Mouse (Mus musculus) adrenal gland, adult 10 weeks (tissue): ENCODE measurements around the gene Tssk4. TPM values are rescaled to one million over a fixed set of nuclear protein-coding genes. Genes with fewer than 3 reads are reported as not detected.

Experiments
- polyA plus RNA-seq: library from polyadenylated mRNA; stranded (reverse); fragments of 350-450 nt; fragmentation: Illumina TruSeq; extraction: RNeasy Lipid Tissue Mini Kit (QIAGEN cat#74804); gene quantifications from one replicate; pipeline ENCODE4 v1.2.3, GENCODE M21; 2014; ENCODE audit warnings: low read depth, low replicate concordance

Gene Tssk4
- not detected for polyA plus RNA-seq

DNA sequence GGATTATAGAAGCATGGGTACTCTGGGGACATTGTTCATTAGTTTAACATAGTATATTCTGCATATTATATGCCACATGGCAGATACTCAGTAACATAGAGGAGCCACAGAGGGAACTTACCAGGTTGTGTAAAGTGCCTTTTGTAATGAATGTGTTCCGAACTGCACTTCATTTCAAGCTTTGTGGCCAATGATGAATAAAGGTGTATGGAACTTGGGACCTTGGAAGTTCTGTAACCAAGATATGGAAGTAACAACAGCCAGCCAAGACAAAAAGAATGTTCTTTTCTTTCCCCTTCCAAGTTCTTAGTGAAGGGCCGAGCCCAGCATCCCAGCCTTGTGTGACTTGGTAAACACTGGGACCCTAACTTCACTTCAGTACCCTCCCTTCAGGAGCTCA is at the start of gene Tssk4:
Tssk4 (plus strand) TSS at position 301 of the 400 bp plus-strand sequence.

DNA sequence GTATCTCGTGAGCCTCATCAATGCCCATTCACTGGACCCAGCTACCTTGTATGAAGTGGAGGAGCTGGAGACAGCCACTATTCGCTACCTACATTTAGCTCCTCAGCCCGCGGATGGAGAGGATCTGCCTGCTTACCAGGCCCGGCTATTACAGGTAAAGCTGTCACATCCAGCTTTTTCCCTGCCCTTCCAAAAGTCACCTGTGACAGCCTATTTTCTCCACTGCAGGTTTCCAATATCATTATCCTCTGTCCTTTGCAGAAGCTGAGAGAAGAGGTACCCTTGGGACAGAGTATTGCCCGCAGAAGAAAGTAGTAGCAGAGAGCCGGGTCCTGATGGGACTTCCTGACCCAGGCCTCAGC is 46.7 kb upstream of the Tssk4 start, which contains the start of gene Irf9:
Irf9 (plus strand) TSS at position 301 of the 362 bp plus-strand sequence.

DNA sequence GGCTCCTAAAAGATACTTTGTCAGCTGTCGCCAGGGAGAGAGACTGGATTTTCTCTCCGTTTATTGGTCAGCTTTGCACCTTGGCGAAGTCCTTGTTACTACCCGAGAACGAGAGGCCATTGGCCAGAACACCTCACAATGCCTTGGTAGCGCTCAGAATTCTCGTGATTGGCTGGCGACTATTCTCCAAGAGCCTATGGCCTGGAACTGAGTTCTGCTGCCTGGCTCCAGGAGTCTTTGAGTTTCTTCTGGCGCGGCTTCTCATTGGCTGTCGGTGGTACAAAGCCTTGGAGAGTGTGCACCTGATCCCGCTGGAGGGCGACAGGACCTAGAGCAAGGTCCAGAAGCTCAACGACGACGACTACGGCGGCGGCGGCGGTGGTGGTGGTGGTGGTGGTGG is 32.2 kb upstream of the Tssk4 start, which contains the start of gene Rec8:
Rec8 (plus strand) TSS at position 216 of the 400 bp plus-strand sequence.

DNA sequence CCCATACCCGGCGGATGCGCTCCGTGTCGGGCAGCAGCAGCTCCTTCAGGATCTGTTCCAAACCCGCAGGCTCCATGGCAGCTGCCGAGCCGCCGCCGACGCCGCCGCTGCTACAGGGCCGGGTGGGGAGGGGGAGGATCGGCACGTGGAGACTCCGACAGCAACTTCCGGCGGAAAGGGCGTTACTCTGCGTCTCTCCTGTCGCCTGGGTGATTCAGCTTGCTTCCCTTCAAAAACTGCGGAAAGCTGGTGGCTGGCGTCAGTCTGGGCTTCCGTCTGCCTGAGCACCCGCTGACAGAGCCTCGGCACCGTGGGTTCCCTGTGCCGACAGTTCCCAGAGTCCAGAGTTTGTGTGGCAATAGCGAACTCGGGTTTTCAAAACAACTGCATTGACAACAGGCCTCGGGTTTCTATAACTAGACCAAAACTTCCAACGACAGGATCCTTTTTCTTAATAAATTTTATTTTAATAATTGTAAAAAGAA is 14.4 kb upstream of the Tssk4 start, which contains the start of gene Ipo4:
Ipo4 (minus strand) TSS at position 435 of the 485 bp plus-strand sequence.

DNA sequence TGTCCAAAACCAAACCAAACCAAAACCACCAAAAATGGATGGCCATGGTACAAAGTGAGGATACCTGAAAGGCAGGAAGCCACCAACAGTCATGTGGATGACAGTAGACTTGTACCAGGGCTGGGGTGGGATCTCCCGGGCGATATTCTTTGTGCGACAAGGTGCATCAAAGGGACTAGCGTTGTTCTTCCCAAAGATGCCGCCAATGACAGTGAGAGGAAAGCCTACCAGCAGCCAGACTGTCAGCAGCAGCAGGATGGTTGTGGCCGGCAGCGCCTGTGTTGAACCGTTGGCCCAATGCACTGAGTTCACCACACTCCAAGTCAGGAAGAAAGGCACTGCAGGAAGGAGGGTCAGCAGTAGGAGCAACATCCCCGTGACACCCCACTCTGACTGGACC is 12.2 kb upstream of the Tssk4 start, which contains the start of gene Gm49378:
Gm49378 (minus strand) TSS at position 101 of the 400 bp plus-strand sequence.

DNA sequence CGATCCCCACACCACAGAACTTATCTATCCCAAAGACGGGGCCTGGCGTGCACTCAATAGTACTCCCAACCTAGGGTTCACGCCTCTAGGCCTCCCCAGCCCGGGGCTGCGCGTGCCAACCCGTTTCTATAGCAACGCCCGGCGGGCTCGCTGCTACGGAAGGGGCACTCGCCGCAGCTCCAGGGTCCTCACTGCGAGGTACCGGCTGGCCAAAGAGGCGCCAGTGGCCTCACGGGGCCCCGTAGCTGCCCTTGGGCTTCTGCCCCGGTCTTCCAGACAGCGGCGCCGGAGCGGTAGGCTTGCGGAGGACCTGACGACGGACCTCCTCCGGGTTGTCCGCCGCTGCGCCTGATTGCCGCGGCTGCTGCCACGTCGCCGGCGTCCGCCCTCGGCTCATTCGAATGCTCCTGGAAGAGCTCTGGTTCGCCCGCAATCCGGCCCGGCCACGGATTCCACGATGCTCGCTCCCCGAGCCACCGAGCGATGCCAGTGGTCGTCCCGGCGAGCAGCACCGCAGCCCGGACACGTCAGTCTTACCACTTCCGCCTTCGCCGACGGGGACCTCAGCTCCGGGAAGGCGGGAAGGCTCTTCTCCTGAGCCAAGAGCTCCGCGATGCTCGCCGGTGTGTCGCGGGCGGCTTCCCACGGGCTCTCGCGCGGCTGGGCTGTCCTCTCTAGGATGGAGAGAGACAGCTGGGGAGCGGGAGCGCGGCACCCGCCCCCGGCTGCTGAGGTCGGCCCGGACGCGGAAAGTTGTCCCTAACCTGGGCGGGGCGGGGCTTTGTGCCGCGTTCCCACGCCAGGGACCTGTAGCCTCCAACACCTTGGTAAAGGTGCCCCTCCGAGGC is 6.7 kb upstream of the Tssk4 start, which contains the start of gene Tm9sf1:
Tm9sf1 (minus strand) TSS at position 747 of the 848 bp plus-strand sequence.

DNA sequence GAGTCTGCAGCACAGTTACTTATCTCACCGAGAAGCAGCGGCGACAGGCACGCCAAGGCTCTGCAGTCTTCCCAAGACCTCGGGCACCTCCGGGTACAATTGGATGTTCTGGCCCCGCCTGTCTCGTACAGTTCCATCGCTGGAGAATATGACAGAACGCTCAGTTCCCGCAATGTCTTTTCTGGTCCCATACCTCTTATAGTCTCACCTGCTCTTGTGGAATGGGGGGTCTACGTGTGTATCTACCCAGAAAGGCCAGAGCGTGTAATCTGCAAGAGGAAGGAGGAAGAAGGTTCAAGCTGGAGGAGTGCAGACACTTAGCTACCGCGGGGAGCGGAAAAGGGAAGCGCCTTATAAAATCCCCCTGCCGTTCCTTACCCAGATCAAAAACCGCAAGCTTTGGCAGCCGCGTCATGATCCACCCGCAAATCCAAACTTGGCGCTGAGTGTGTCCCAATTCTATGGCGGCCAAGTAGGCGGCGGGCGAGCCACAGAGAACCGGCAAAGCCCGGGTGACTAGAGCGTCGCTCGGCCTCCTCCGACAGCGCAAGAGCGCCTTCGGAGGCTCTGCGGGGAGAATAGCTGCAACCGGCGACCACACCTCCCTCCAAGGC is 10.1 kb downstream of the Tssk4 start, which contains the start of gene Mdp1:
Mdp1 (minus strand) TSS at position 549 of the 614 bp plus-strand sequence.

DNA sequence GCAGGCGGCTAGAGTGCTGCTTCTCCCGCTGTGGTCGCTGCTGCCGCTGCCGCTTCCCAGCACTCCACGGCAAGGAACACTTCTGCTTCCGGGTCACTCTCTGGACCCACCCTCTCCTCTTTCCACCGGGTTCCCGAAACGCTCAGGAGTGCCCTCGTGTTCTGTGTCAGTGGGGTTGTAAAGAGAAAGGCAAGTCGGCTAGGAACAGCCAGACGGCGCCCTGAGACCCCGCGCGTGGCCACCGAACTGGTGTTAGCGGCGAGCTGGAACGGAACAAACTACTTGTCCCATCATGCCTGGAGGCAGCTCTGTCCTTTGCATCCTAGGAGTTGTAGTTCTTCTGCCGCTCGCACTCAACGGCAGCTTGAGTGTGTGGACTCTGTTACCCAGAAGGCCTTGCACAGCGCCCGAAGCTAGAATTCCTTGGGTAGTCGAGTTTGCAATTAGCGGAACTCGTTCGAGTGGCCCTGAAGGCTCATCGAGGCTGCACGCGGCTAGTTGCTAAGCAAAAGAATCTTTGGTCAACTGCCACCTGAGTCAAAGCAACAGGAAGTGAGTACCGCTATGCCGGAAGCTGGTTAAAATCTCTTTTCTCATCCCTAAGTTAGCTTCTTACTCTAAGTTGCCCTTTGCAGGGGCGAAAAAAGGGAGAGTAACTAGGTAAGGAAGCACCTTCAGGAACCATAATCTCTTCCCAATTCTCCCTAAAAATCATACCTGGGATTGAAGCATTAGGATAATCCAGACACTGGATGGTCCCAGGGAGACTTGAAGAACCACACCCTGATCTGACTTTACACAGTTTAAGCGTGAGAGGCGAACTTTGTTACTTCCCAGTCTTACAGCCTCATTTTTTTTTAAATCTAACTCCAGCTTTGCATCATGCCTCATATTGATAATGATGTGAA is 22.1 kb downstream of the Tssk4 start, which contains the start of the genes Gmpr2 and Nedd8:
Gmpr2 (plus strand) TSS at position 109 of the 908 bp plus-strand sequence.
Nedd8 (minus strand) TSS at position 292 of the 908 bp plus-strand sequence.

DNA sequence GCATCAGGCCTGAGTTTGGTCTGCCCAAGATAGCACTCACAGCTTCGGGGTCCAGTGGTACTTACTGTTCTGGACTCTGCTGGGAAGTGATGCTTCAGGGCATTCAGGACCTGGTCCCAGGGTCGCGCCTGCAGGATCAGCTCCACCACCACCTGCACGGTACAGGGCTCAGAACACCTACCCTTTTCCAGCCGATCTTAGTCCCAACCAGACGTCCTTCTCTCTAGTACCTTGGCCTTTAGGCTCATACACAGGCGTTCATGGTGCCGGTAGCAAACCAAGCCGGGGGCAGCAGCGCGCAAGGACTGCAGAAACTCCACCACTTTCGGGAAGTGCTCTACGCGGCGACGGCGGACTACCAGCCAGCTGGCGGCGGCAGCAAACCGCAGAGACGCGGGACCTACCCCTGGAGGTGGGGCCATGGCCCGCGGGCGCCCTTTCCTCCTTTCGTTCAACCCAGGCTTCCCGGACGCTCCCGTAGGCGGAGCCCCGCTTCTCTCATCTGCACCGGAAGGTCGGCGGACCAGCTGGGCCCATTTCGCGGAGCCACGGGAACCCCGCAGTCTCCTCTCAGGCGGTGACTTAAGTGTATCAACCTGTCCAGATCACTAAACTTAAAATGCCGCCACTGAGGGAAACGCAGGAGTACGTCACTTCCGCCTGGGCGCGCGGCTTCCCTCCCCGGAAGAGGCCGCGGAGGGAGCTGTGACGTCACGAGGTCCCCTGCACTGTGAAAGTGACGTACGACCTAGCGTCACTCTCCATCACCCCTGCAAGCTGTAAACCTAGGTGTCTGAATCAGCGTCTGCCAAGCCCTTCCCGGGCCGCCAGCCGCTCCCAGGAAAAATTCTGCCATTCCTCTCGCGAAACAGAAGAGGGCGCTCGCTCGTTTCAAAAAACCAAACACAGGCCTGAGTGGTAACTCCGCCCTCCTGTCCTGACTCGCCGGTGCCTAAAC is 31.5 kb downstream of the Tssk4 start, which contains the start of gene Tinf2:
Tinf2 (minus strand) TSS at position 661 of the 958 bp plus-strand sequence.

Other genes starting within 250 kb of the Tssk4 start
- gene Dhrs4, start 171.4 kb upstream of the Tssk4 start, polyA plus RNA-seq = 46.8 TPM
- not detected for gene Carmil3, start 159.5 kb upstream of the Tssk4 start, polyA plus RNA-seq
- not detected for gene Cpne6, start 139.7 kb upstream of the Tssk4 start, polyA plus RNA-seq
- not detected for gene Nrl, start 125.2 kb upstream of the Tssk4 start, polyA plus RNA-seq
- 4.3 TPM for gene Pck2, start 109.9 kb upstream of the Tssk4 start, polyA plus RNA-seq
- 19.7 TPM for gene Dcaf11, start 90.2 kb upstream of the Tssk4 start, polyA plus RNA-seq
- not detected for gene A730061H03Rik, start 89.8 kb upstream of the Tssk4 start, polyA plus RNA-seq
- not detected for gene Fitm1, start 74.6 kb upstream of the Tssk4 start, polyA plus RNA-seq
- 266 TPM for gene Psme1, start 72.1 kb upstream of the Tssk4 start, polyA plus RNA-seq
- 10.2 TPM for gene Emc9, start 64.9 kb upstream of the Tssk4 start, polyA plus RNA-seq
- 161 TPM for gene Psme2, start 59.1 kb upstream of the Tssk4 start, polyA plus RNA-seq
- gene Rnf31, start 58.5 kb upstream of the Tssk4 start, polyA plus RNA-seq = 6.4 TPM
- 44.9 TPM for gene Irf9, start 46.6 kb upstream of the Tssk4 start, polyA plus RNA-seq
- gene Rec8, start 32.1 kb upstream of the Tssk4 start, polyA plus RNA-seq = 2.4 TPM
- gene Ipo4, start 14.2 kb upstream of the Tssk4 start, polyA plus RNA-seq = 13.4 TPM
- gene Gm49378, start 12.3 kb upstream of the Tssk4 start, polyA plus RNA-seq = 1.7 TPM
- gene Tm9sf1, start 6.4 kb upstream of the Tssk4 start, polyA plus RNA-seq = 48.9 TPM
- gene Mdp1, start 10.3 kb downstream of the Tssk4 start, polyA plus RNA-seq = 32.2 TPM
- gene Gmpr2, start 21.8 kb downstream of the Tssk4 start, polyA plus RNA-seq = 44.1 TPM
- 81.5 TPM for gene Nedd8, start 21.9 kb downstream of the Tssk4 start, polyA plus RNA-seq
- gene Tinf2, start 31.6 kb downstream of the Tssk4 start, polyA plus RNA-seq = 10.6 TPM
- gene Tgm1, start 63.7 kb downstream of the Tssk4 start, polyA plus RNA-seq = not detected
- 0.47 TPM for gene Rabggta, start 72.1 kb downstream of the Tssk4 start, polyA plus RNA-seq
- 15.6 TPM for gene Dhrs1, start 95.5 kb downstream of the Tssk4 start, polyA plus RNA-seq
- 6.7 TPM for gene Nop9, start 95.5 kb downstream of the Tssk4 start, polyA plus RNA-seq
- gene Cideb, start 108.3 kb downstream of the Tssk4 start, polyA plus RNA-seq = not detected
- not detected for gene Ltb4r2, start 111.2 kb downstream of the Tssk4 start, polyA plus RNA-seq
- 0.41 TPM for gene Ltb4r1, start 115.8 kb downstream of the Tssk4 start, polyA plus RNA-seq
- 1.1 TPM for gene Adcy4, start 133.9 kb downstream of the Tssk4 start, polyA plus RNA-seq
- not detected for gene Ripk3, start 138.7 kb downstream of the Tssk4 start, polyA plus RNA-seq
- gene Nfatc4, start 173.0 kb downstream of the Tssk4 start, polyA plus RNA-seq = 2.6 TPM
- 0.41 TPM for gene Nynrin, start 203.8 kb downstream of the Tssk4 start, polyA plus RNA-seq
- gene Cbln3, start 234.2 kb downstream of the Tssk4 start, polyA plus RNA-seq = not detected
- gene Khnyn, start 234.8 kb downstream of the Tssk4 start, polyA plus RNA-seq = 9.7 TPM